Mouse (Mus musculus) lung, postnatal 10 days (tissue): ENCODE data around the gene Gm6408.
"Not testable (repeated sequence)": the region's sequence is repeated elsewhere in the genome, so short reads cannot be mapped to it uniquely, and the experiment has no call there.

Experiments used
- DNase-seq: peaks from one replicate; pipeline ENCODE4 v3.0.0; 2021

The Gm6408 gene

GRCm38 (mm10) chr5:146481665-146482064, at the start of gene Gm6408:
TSS of gene Gm6408 (plus strand) at chr5:146481965.
- not testable (repeated sequence) for DNase-seq

DNA sequence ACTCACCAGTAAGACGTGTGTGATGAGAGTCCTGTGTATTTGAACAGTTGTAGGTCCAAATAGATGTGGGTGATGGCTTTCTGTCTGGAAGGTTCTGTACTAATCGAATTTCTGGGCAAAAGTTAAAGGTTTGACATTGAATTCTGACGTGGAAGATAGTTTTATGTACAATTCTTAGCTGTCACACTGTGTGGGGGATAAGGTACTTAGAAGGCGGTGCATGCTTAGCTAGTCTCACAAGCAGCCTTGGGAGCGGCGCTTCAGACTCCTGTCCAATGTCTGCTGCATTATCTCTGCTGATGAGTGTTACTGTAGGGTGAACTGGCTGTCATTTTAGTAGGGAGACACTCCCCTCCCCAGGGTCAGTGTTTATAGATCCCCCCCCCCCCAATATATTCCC, 49.3 kb upstream of the Gm6408 start:
- no peak for DNase-seq

DNA sequence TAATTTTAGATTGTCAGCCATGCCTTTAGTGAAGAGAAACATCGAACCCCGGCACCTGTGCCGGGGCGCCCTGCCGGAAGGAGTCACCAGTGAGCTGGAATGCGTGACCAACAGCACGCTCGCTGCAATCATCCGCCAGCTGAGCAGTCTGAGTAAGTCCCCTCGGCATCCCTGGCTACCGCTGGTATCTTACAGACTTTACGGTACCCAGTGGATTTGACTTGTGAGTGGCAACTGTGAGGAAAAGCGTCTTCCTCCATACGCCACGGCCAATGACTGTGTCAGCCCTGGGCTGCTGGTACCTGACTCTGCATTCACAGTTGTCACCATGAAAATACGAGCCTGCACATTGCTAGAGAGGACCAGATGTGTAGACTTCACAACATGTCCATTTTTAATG, 46.4 kb upstream of the Gm6408 start:
- DNase-seq, result no peak

DNA sequence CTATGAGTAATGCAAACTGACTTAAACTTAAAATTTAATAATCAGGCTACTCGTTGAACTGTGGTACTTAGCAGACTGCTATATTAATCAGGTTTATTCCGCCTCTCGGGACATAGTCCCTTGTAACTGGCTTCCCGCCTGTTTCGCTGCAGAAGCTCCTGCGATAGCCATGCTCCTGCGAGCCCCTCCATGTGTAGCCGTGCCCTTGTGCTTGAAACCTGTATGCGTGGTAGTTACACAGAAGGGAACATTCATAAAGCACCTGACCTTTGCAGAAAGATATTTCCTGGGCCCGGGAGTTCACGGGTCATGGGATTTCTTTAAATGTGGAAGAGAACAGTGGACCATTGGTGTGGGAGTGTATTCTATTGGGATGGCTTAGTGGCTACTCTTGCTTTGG, 45.0 kb upstream of the Gm6408 start:
- DNase-seq, result no peak

- DNase-seq, result no peak
Measured at GRCm38 (mm10) chr5:146439152-146439781, 42.5 kb upstream of the Gm6408 start.

GRCm38 (mm10) chr5:146440273-146440672, 41.5 kb upstream of the Gm6408 start:
- DNase-seq, result no peak

- no peak for DNase-seq
Measured at GRCm38 (mm10) chr5:146442767-146443166, 39.0 kb upstream of the Gm6408 start.

DNA sequence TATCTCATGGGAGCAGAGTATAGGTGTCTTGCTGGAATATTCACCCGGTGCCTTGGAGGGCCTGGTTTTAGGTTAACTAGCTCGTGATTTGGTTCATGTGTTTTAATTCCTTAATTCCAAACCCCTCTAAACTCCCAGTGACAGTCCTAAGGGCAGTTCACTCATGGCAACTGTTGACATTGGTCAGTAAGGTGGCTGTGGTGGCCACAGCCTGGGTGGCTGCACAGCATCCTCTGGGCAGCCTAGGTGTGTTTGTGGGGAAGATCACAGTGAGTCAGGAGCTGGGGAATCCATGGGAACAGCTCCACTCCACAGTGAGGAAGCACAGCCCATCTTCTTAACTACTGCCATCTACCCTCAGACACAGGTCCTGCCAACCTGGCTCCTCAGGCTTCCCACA, 35.1 kb upstream of the Gm6408 start:
- DNase-seq, result no peak

GRCm38 (mm10) chr5:146451592-146452254, 30.0 kb upstream of the Gm6408 start:
- DNase-seq, result no peak

DNA sequence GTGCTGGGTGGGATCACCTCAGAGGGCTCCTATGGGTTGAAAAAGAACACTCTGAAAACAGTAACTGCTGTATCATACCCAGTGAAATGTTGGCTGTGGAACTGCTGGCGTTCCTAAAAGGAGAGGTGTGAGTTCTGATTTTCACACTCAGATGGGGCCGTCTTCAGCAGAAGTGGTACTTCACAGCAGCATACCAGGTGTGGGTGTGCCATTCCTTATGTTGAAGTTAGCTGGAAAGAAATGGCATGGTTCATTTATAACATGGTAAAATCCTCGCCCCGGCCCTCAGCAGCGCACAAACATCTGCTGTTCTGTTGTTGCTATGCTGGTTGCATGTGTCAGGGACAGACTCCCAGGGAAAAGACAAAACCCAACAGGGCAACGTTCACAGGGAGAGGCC, 28.2 kb upstream of the Gm6408 start:
- no peak for DNase-seq

DNA sequence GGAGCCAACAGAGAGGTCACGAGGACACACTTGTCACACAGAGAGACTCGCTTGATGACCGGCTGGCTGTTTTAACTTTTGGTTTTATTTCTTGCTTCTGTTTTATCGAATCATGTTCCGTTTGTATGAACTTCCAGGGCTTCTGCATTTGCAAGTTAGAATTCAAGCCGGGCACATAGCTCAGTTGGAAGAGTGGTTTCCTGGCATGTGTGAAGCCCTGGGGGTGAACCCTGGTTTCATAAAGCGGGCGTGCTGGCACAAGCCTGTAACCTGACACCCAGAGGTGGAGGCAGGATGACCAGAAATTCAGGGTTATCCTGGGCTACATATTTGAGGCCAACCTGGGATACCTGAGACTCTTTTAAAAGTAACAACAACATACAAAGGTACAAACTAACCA, 20.2 kb upstream of the Gm6408 start:
- DNase-seq, result peak; percentile 11

DNA sequence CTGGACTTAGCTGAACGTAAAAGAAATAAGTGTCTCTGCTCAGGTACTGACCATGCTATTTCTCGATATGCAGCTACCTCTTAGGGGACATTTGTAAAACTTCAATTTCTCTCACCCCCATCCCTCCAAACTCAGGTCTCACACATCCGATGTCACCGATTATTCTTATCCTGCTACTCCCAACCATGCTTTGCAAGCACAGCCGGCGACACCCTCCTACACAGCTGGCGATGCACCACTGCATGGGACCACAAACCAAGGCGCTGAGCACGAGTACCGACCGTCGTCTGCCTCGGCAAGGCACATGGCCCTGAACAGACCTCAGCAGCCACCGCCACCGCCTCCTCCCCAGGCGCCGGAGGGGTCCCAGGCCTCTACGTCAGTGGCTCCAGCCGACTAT, 15.1 kb upstream of the Gm6408 start:
- DNase-seq, result no peak

DNA sequence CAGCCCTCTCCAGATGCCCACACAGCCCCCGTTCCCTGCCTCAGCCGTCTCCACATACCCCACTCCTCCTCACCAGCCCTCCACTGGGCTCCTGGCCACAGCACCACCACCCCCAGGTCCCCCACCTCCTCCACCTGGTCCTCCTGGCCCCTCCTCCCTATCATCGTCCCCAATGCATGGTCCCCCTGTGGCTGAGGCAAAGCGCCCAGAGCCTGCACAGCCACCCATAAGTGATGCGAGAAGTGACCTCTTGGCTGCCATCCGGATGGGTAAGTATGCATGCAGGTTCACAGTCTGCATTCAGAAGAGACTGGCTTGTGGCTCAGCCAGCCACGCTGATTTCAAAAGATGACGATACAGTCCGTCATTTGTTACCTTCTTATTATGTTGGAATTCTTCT, 13.5 kb upstream of the Gm6408 start:
- no peak for DNase-seq

DNA sequence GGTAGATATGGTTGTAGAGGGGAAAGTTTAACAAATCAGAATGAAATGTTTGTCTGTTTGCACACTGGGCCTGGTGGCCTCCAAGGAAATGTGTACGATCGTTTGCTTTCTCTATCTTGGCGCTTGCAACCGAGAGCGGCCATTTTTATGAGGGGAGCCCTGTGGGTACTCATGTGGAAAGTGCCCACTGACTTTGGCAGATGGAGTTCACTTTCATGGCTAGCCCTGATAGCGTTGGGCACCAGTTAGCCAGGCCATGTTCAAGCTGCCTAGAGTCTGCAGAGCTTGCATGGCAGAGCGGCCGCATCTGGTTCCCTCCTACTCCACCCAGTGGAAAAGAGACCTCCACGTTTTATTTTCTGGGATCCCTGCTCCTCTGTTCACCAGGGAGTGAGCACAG, 10.9 kb upstream of the Gm6408 start:
- no peak for DNase-seq

DNA sequence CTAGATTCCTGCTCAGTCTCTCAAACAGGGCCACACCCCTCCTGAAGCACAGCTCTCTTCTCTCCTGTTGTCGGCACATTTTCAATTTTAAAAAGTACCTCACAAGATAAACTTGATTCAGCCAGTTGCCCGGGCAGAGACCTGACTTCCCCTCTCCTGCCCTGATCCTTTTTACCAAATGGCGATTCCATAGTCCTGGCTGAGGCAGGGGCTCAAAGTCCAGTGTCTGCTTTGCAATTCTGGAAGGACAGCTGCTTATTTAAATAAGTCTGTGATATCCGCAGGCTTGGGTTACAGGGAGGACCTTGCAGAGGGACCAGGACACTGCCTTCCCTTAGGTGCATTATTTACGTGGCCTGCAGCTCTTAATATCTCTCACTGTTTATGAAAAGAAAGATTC, 10.5 kb upstream of the Gm6408 start:
- DNase-seq, result no peak

DNA sequence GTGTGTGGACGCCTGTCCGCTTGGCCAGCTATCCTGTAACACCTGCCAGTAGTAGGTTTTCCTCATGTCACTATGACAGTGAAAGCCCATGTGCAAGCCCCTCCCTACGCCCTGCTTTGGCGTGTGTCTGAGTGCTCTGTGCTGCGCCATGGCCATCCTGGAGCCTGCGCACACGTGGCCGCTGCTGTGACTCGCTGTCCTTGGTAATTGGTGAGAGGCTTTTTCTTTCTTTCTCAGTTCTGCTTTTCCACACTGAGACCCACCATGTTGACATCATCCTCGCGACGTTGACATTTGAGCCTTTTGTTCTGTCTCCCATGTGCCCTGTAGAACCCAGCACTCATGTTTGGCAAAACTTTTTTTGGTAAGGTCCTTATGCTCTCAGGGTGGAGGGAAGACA, 9.9 kb upstream of the Gm6408 start:
- no peak for DNase-seq

DNA sequence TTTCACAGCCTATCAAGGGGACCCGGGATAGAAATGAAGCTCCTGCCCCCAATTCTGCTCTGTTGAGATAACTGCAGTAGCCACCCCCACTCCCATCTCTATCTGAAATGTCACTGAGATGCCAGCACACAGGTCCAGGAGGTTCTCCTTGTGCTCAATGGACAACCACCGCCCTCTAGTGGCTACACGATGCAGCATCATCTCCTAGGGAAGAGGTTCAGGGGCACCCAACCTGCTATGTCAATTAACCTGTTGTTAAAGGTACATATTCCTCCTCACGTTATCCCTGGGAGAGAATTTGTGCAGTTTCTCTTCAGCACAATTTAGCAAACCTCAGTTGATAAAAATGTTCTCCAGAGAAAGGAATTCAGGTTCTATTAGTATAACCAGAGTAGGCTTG, 2.2 kb upstream of the Gm6408 start:
- DNase-seq, result peak; percentile 38

GRCm38 (mm10) chr5:146488959-146489358, 7.2 kb downstream of the Gm6408 start:
- DNase-seq, result peak; percentile 30

DNA sequence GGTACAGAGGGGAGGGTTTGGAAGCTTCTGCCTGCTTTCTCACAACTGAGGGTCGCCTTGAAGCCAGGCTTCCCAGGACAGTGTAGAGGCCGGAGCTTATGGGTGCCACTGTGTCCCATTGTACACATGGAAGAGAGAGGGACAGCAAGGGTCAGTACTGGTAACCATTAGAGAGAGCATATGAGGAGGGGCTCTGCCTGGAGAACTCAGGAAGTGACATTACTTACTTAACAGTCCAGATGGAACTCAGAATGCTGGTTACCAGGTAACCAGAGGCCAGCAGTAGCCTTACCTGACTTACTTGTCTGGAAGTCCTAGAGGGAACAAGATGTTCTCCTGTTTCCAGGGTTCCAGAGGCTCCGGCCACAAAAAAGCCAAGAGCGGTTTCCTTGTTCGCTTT, 9.3 kb downstream of the Gm6408 start, which contains the start of gene Gm6370:
Gene Gm6370, plus strand, starts transcription at position 301 of the 400 bp plus-strand sequence.
- DNase-seq, result not testable (repeated sequence)

DNA sequence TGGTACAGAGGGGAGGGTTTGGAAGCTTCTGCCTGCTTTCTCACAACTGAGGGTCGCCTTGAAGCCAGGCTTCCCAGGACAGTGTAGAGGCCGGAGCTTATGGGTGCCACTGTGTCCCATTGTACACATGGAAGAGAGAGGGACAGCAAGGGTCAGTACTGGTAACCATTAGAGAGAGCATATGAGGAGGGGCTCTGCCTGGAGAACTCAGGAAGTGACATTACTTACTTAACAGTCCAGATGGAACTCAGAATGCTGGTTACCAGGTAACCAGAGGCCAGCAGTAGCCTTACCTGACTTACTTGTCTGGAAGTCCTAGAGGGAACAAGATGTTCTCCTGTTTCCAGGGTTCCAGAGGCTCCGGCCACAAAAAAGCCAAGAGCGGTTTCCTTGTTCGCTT, 20.3 kb downstream of the Gm6408 start, which contains the start of gene 4930449I24Rik:
Gene 4930449I24Rik, plus strand, starts transcription at position 301 of the 400 bp plus-strand sequence.
- DNase-seq, result not testable (repeated sequence)

DNA sequence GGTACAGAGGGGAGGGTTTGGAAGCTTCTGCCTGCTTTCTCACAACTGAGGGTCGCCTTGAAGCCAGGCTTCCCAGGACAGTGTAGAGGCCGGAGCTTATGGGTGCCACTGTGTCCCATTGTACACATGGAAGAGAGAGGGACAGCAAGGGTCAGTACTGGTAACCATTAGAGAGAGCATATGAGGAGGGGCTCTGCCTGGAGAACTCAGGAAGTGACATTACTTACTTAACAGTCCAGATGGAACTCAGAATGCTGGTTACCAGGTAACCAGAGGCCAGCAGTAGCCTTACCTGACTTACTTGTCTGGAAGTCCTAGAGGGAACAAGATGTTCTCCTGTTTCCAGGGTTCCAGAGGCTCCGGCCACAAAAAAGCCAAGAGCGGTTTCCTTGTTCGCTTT, 32.1 kb downstream of the Gm6408 start, which contains the start of gene Gm3402:
Gene Gm3402, plus strand, starts transcription at position 301 of the 400 bp plus-strand sequence.
- not testable (repeated sequence) for DNase-seq

DNA sequence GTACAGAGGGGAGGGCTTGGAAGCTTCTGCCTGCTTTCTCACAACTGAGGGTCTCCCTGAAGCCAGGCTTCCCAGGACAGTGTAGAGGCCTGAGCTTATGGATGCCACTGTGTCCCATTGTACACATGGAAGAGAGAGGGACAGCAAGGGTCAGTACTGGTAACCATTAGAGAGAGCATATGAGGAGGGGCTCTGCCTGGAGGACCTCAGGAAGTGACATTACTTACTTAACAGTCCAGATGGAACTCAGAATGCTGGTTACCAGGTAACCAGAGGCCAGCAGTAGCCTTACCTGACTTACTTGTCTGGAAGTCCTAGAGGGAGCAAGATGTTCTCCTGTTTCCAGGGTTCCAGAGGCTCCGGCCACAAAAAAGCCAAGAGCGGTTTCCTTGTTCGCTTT, 43.7 kb downstream of the Gm6408 start, which contains the start of gene Gm3404:
Gene Gm3404, plus strand, starts transcription at position 301 of the 400 bp plus-strand sequence.
- DNase-seq, result not testable (repeated sequence)
